Mouse (Mus musculus): ENCODE results near the gene Dpm2.

DNA sequence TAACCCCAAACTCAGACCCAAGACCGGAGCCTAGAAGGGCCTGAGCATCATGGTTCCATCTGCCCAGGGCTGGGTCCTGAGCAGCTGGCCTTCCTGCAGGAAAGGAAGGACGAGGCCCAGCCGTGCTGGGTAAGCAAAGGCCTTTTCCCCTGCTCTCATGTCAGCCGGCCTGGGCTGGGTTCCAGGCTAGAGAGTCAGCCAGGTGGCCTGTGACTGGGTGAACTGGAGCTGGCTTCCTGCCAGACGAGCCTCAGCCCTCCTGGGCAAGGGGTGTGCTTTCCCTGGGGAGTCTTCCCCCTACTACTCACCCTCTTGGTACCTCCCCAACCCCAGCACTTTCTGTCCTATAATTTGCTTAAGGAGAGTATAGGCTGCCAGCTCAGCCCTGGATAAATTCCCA is 2.5 kb upstream of the Dpm2 start:
- TF ChIP-seq CTCF (IDR thresholded peaks at IDR 0.05; ENCODE audit: extremely low read depth, insufficient read length, insufficient replicate concordance, low read depth, low read length) (no peak), POLR2A (IDR thresholded peaks at IDR 0.05; ENCODE audit: low read depth, low read length) (no peak)

All from small intestine, adult 2 months (tissue).